Mouse (Mus musculus): ENCODE results near the gene Tmbim1. TPM values are rescaled to one million over a fixed set of nuclear protein-coding genes. Genes with fewer than 3 reads are reported as not detected.

Tmbim1 gene
- 2.1 TPM for polyA plus RNA-seq (2014; fragmentation: Illumina TruSeq; extraction: RNeasy Lipid Tissue Mini Kit (QIAGEN cat#74804); ENCODE audit: low read depth, low replicate concordance)

GRCm38 (mm10) chr1:74305522-74305921 is at the start of gene Tmbim1:
Tmbim1 (minus strand) TSS chr1:74305622.

GRCm38 (mm10) chr1:74284543-74285160 is 20.8 kb downstream of the Tmbim1 start, which contains the start of the genes Aamp and Pnkd:
Aamp (minus strand) TSS chr1:74284738.
Pnkd (plus strand) TSS chr1:74284930.

GRCm38 (mm10) chr1:74278538-74278937 is 26.9 kb downstream of the Tmbim1 start, which contains the start of gene Gpbar1:
Gpbar1 (plus strand) TSS chr1:74278550.

Other genes with a start within 250 kb of the Tmbim1 start
- 12.4 TPM for gene Tns1, start 181.2 kb downstream of the Tmbim1 start, polyA plus RNA-seq (2014; fragmentation: Illumina TruSeq; extraction: RNeasy Lipid Tissue Mini Kit (QIAGEN cat#74804); ENCODE audit: low read depth, low replicate concordance)
- gene Rufy4, start 180.1 kb downstream of the Tmbim1 start, polyA plus RNA-seq (2014; fragmentation: Illumina TruSeq; extraction: RNeasy Lipid Tissue Mini Kit (QIAGEN cat#74804); ENCODE audit: low read depth, low replicate concordance) = 0.08 TPM
- not detected for gene Cxcr2, start 151.6 kb downstream of the Tmbim1 start, polyA plus RNA-seq (2014; fragmentation: Illumina TruSeq; extraction: RNeasy Lipid Tissue Mini Kit (QIAGEN cat#74804); ENCODE audit: low read depth, low replicate concordance)
- gene Cxcr1, start 111.0 kb downstream of the Tmbim1 start, polyA plus RNA-seq (2014; fragmentation: Illumina TruSeq; extraction: RNeasy Lipid Tissue Mini Kit (QIAGEN cat#74804); ENCODE audit: low read depth, low replicate concordance) = not detected
- gene Arpc2, start 69.5 kb downstream of the Tmbim1 start, polyA plus RNA-seq (2014; fragmentation: Illumina TruSeq; extraction: RNeasy Lipid Tissue Mini Kit (QIAGEN cat#74804); ENCODE audit: low read depth, low replicate concordance) = 310 TPM
- not detected for gene Gpbar1, start 27.1 kb downstream of the Tmbim1 start, polyA plus RNA-seq (2014; fragmentation: Illumina TruSeq; extraction: RNeasy Lipid Tissue Mini Kit (QIAGEN cat#74804); ENCODE audit: low read depth, low replicate concordance)
- 17.6 TPM for gene Aamp, start 20.9 kb downstream of the Tmbim1 start, polyA plus RNA-seq (2014; fragmentation: Illumina TruSeq; extraction: RNeasy Lipid Tissue Mini Kit (QIAGEN cat#74804); ENCODE audit: low read depth, low replicate concordance)
- gene Pnkd, start 20.7 kb downstream of the Tmbim1 start, polyA plus RNA-seq (2014; fragmentation: Illumina TruSeq; extraction: RNeasy Lipid Tissue Mini Kit (QIAGEN cat#74804); ENCODE audit: low read depth, low replicate concordance) = 4.7 TPM
- gene Catip, start 56.5 kb upstream of the Tmbim1 start, polyA plus RNA-seq (2014; fragmentation: Illumina TruSeq; extraction: RNeasy Lipid Tissue Mini Kit (QIAGEN cat#74804); ENCODE audit: low read depth, low replicate concordance) = 8.5 TPM
- gene Slc11a1, start 69.6 kb upstream of the Tmbim1 start, polyA plus RNA-seq (2014; fragmentation: Illumina TruSeq; extraction: RNeasy Lipid Tissue Mini Kit (QIAGEN cat#74804); ENCODE audit: low read depth, low replicate concordance) = 0.35 TPM
- 2.3 TPM for gene Ctdsp1, start 85.9 kb upstream of the Tmbim1 start, polyA plus RNA-seq (2014; fragmentation: Illumina TruSeq; extraction: RNeasy Lipid Tissue Mini Kit (QIAGEN cat#74804); ENCODE audit: low read depth, low replicate concordance)
- gene Vil1, start 103.8 kb upstream of the Tmbim1 start, polyA plus RNA-seq (2014; fragmentation: Illumina TruSeq; extraction: RNeasy Lipid Tissue Mini Kit (QIAGEN cat#74804); ENCODE audit: low read depth, low replicate concordance) = 0.08 TPM
- gene Cnot9, start 200.4 kb upstream of the Tmbim1 start, polyA plus RNA-seq (2014; fragmentation: Illumina TruSeq; extraction: RNeasy Lipid Tissue Mini Kit (QIAGEN cat#74804); ENCODE audit: low read depth, low replicate concordance) = 38.2 TPM
- 174 TPM for gene Plcd4, start 237.3 kb upstream of the Tmbim1 start, polyA plus RNA-seq (2014; fragmentation: Illumina TruSeq; extraction: RNeasy Lipid Tissue Mini Kit (QIAGEN cat#74804); ENCODE audit: low read depth, low replicate concordance)
- gene Usp37, start 238.7 kb upstream of the Tmbim1 start, polyA plus RNA-seq (2014; fragmentation: Illumina TruSeq; extraction: RNeasy Lipid Tissue Mini Kit (QIAGEN cat#74804); ENCODE audit: low read depth, low replicate concordance) = 123 TPM

All from testis, adult 10 weeks (tissue).